Mouse (Mus musculus): ENCODE measurements around the gene Pgp. TPM values are rescaled to one million over a fixed set of nuclear protein-coding genes. Genes with fewer than 3 reads are reported as not detected.
A peak's percentile ranks its signal among the peaks of the same experiment; 100 is the strongest.

Pgp gene
- polyA plus RNA-seq, 2 experiments, result 37.6 to 52.9 TPM

GRCm38 (mm10) chr17:24470701-24471527, 722 bp downstream of the Pgp start:
- Histone ChIP-seq H3K4me1 (ENCODE audit: control insufficient read depth, insufficient read depth, low read length) (peaks cover 18% of the 10 kb centered on the region), H3K27me3 (ENCODE audit: control insufficient read depth, insufficient read depth, low read length) (no peaks in the 10 kb centered on the region), H3K9ac (ENCODE audit: low read depth, low read length, severe bottlenecking) (peak overlapping the region; percentile 77), H3K9me3 (ENCODE audit: control insufficient read depth, low read length) (no peaks in the 10 kb centered on the region), H3K27ac (replicated peaks; ENCODE audit: low read depth, low read length) (peak overlapping the region; percentile 63; the same call in 1 of the 2 replicates), H3K36me3 (ENCODE audit: control insufficient read depth, insufficient read depth, low read length) (peaks cover 29% of the 10 kb centered on the region), H3K4me3 (replicated peaks; ENCODE audit: low read length) (peak overlapping the region; percentile 90), H3K4me2 (replicated peaks; ENCODE audit: low read depth, low read length, severe bottlenecking) (peak overlapping the region; percentile 98)
- ATAC-seq (ENCODE audit: low FRiP score, low read depth) (peak; percentile 2; the same call in 1 of the 2 replicates), DNase-seq (ENCODE audit: low spot score) (no peak)
- 1% methylated on average over 68 of the region's 68 CpGs for WGBS
- TF ChIP-seq POLR2A (IDR thresholded peaks at IDR 0.05; ENCODE audit: borderline replicate concordance, extremely low read depth, insufficient read depth, insufficient read length), result no peak

DNA sequence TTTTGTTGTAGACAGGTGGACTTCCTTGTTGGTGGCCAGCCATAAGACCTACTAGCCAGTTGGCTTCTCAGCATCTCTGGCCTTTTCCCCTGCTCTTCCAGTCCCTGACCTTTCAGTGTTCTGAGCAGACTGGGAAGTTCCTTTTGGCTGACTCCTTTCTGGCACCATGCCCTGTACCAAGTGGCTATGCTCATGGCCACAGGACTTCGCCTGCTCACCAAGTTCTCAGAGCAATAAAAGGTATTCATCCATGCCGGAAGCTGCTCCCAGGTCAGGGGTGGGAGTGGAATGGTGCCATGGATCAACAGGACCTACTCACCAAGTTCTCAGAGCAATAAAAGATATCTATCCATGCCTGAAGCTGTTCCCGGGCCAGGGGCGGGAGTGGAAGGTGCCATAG, 2.3 kb downstream of the Pgp start:
- Histone ChIP-seq H3K4me3 (replicated peaks; ENCODE audit: low read length) (0 out of 2 replicates have a peak overlapping the region, but pooled peaks have one; percentile 90), H3K27ac (replicated peaks; ENCODE audit: low read depth, low read length) (no peak overlapping the region), H3K36me3 (ENCODE audit: control insufficient read depth, insufficient read depth, low read length) (peaks cover 42% of the 10 kb centered on the region), H3K4me1 (ENCODE audit: control insufficient read depth, insufficient read depth, low read length) (peaks cover 18% of the 10 kb centered on the region), H3K4me2 (replicated peaks; ENCODE audit: low read depth, low read length, severe bottlenecking) (peak overlapping the region; percentile 98; the same call in 1 of the 2 replicates), H3K27me3 (ENCODE audit: control insufficient read depth, insufficient read depth, low read length) (no peaks in the 10 kb centered on the region), H3K9ac (ENCODE audit: low read depth, low read length, severe bottlenecking) (peak overlapping the region; percentile 0; the same call in 1 of the 2 replicates), H3K9me3 (ENCODE audit: control insufficient read depth, low read length) (no peaks in the 10 kb centered on the region)
- ATAC-seq (ENCODE audit: low FRiP score, low read depth) (no peak), DNase-seq (ENCODE audit: low spot score) (no peak)
- 72% methylated on average over 4 of the region's 4 CpGs for WGBS
- TF ChIP-seq POLR2A (IDR thresholded peaks at IDR 0.05; ENCODE audit: borderline replicate concordance, extremely low read depth, insufficient read depth, insufficient read length), result no peak

GRCm38 (mm10) chr17:24473612-24474275, 3.6 kb downstream of the Pgp start, which contains the start of gene Bricd5:
Bricd5 (plus strand) TSS chr17:24473884.
- H3K4me3 ChIP-seq (replicated peaks; ENCODE audit: low read length), result no peak within 1 kb of the TSS
- ATAC-seq (ENCODE audit: low FRiP score, low read depth) (no peak), DNase-seq (ENCODE audit: low spot score) (no peak)
- H3K27me3 ChIP-seq (ENCODE audit: control insufficient read depth, insufficient read depth, low read length), result no peaks in the 10 kb centered on the region
- H3K9me3 ChIP-seq (ENCODE audit: control insufficient read depth, low read length), result no peaks in the 10 kb centered on the region
- H3K4me1 ChIP-seq (ENCODE audit: control insufficient read depth, insufficient read depth, low read length), result peaks cover 26% of the 10 kb centered on the region
- no peak for TF ChIP-seq POLR2A (IDR thresholded peaks at IDR 0.05; ENCODE audit: borderline replicate concordance, extremely low read depth, insufficient read depth, insufficient read length)
- H3K27ac ChIP-seq (replicated peaks; ENCODE audit: low read depth, low read length), result no peak within 1 kb of the TSS; the same call in 1 of the 2 replicates
- H3K9ac ChIP-seq (ENCODE audit: low read depth, low read length, severe bottlenecking), result 0 out of 2 replicates have a peak within 1 kb of the TSS, but pooled peaks have one; percentile 0
- H3K4me2 ChIP-seq (replicated peaks; ENCODE audit: low read depth, low read length, severe bottlenecking), result no peak within 1 kb of the TSS
- H3K36me3 ChIP-seq (ENCODE audit: control insufficient read depth, insufficient read depth, low read length), result peaks cover 42% of the 10 kb centered on the region
- WGBS, result 78% methylated on average over 6 of the region's 6 CpGs

DNA sequence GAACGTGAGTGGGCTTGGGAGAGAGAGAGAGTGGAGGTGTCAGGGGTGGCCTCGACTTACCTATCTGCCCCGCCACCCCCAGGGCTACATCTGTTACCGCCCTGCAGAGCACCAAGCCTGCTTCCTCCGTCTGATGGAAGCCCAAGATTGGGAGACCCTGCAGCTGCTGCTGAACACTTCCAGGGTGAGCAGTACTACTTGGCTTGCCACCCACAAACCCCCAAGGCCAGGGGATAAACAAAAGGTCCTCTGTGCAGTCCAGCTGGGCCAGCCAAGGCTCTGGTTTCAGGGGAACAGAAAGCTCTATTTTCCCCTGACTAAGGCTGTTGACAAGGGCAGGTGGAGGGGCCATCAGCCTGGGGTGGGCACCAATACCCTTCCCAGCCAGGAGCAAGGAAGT, 4.4 kb downstream of the Pgp start:
- Histone ChIP-seq H3K4me1 (ENCODE audit: control insufficient read depth, insufficient read depth, low read length) (peaks cover 26% of the 10 kb centered on the region), H3K4me2 (replicated peaks; ENCODE audit: low read depth, low read length, severe bottlenecking) (no peak overlapping the region), H3K4me3 (replicated peaks; ENCODE audit: low read length) (no peak overlapping the region), H3K36me3 (ENCODE audit: control insufficient read depth, insufficient read depth, low read length) (peaks cover 42% of the 10 kb centered on the region), H3K27me3 (ENCODE audit: control insufficient read depth, insufficient read depth, low read length) (no peaks in the 10 kb centered on the region), H3K9me3 (ENCODE audit: control insufficient read depth, low read length) (no peaks in the 10 kb centered on the region), H3K9ac (ENCODE audit: low read depth, low read length, severe bottlenecking) (no peak overlapping the region), H3K27ac (replicated peaks; ENCODE audit: low read depth, low read length) (no peak overlapping the region; the same call in 1 of the 2 replicates)
- no peak for TF ChIP-seq POLR2A (IDR thresholded peaks at IDR 0.05; ENCODE audit: borderline replicate concordance, extremely low read depth, insufficient read depth, insufficient read length)
- no peak for DNase-seq (ENCODE audit: low spot score)
- WGBS, result 90% methylated on average over 5 of the region's 5 CpGs
- ATAC-seq (ENCODE audit: low FRiP score, low read depth), result no peak

DNA sequence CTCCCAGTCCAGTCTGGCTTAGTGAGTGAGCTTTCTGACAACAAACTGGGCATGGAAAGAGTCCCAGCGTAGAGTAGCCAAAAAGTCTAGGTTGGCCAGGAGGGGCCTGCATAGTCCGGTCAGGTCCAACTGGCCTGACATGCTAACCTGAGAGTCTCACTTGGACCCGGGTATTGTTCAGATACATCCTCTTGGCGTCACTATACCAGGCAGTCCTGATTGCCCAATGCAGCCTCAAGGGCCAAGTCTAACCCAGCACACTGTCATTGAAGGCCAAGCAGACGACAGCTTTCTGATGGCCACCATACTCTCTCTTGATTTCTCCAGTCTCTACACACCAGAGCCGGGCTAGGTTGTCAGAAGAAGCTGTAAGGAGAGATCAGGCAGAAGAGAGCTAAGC, 5.4 kb downstream of the Pgp start:
- peaks cover 26% of the 10 kb centered on the region for H3K4me1 ChIP-seq (ENCODE audit: control insufficient read depth, insufficient read depth, low read length)
- peaks cover 42% of the 10 kb centered on the region for H3K36me3 ChIP-seq (ENCODE audit: control insufficient read depth, insufficient read depth, low read length)
- H3K9ac ChIP-seq (ENCODE audit: low read depth, low read length, severe bottlenecking), result no peak overlapping the region
- no peak for TF ChIP-seq POLR2A (IDR thresholded peaks at IDR 0.05; ENCODE audit: borderline replicate concordance, extremely low read depth, insufficient read depth, insufficient read length)
- ATAC-seq (ENCODE audit: low FRiP score, low read depth) (no peak), DNase-seq (ENCODE audit: low spot score) (no peak)
- no peak overlapping the region for H3K4me2 ChIP-seq (replicated peaks; ENCODE audit: low read depth, low read length, severe bottlenecking)
- no peaks in the 10 kb centered on the region for H3K9me3 ChIP-seq (ENCODE audit: control insufficient read depth, low read length)
- no peaks in the 10 kb centered on the region for H3K27me3 ChIP-seq (ENCODE audit: control insufficient read depth, insufficient read depth, low read length)
- no peak overlapping the region for H3K27ac ChIP-seq (replicated peaks; ENCODE audit: low read depth, low read length)
- 89% methylated on average over 6 of the region's 6 CpGs for WGBS
- H3K4me3 ChIP-seq (replicated peaks; ENCODE audit: low read length), result no peak overlapping the region
